Mouse (Mus musculus): Measurements from ENCODE around the gene Stil. TPM values are rescaled to one million over a fixed set of nuclear protein-coding genes. Genes with fewer than 3 reads are reported as not detected.

Stil gene
- polyA plus RNA-seq, 1 experiment from 2014 or later, result 4.8 TPM

GRCm38 (mm10) chr4:114982619-114983018, 17.3 kb upstream of the Stil start:
- DNase-seq (no peak), ATAC-seq (ENCODE audit: low FRiP score, low TSS enrichment) (no peak)
- no peak overlapping the region for H3K4me2 ChIP-seq (ENCODE audit: low read length)
- no peak overlapping the region for H3K9ac ChIP-seq (replicated peaks; ENCODE audit: low read length)
- H3K9me3 ChIP-seq (ENCODE audit: control insufficient read depth, low read length), result no peaks in the 10 kb centered on the region
- no peak overlapping the region for H3K4me3 ChIP-seq (replicated peaks; ENCODE audit: low read depth, low read length)
- peaks cover 20% of the 10 kb centered on the region for H3K4me1 ChIP-seq (ENCODE audit: control insufficient read depth, insufficient read depth, low read length)
- H3K27me3 ChIP-seq (ENCODE audit: control insufficient read depth, insufficient read depth, low read length), result no peaks in the 10 kb centered on the region
- no peak overlapping the region for H3K27ac ChIP-seq (replicated peaks; ENCODE audit: low read depth, low read length)
- H3K36me3 ChIP-seq (ENCODE audit: control insufficient read depth, insufficient read depth, low read length), result no peaks in the 10 kb centered on the region
- WGBS, result 84% methylated on average over 1 of the region's 1 CpGs

DNA sequence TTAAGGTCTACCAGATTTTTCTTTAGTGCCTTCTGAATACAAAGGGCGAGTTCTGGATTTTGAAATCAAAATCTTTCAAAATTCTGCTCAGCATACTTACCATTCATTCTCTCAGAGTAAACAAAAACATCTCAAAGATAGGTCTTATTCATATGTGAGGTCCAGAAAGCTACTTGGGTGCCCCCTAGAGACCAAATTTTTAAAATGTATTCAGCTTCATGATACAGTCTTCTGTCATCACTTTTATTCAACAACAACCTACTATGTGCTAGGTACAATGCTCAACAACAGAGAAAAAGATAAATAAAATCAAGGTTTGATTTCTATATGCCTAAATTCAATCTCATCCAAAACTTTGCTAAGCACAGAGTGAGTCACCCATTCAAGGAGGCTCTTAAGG, 16.9 kb upstream of the Stil start:
- Histone ChIP-seq H3K4me2 (ENCODE audit: low read length) (no peak overlapping the region), H3K4me1 (ENCODE audit: control insufficient read depth, insufficient read depth, low read length) (peaks cover 23% of the 10 kb centered on the region), H3K9ac (replicated peaks; ENCODE audit: low read length) (no peak overlapping the region), H3K36me3 (ENCODE audit: control insufficient read depth, insufficient read depth, low read length) (no peaks in the 10 kb centered on the region), H3K9me3 (ENCODE audit: control insufficient read depth, low read length) (no peaks in the 10 kb centered on the region), H3K4me3 (replicated peaks; ENCODE audit: low read depth, low read length) (no peak overlapping the region), H3K27ac (replicated peaks; ENCODE audit: low read depth, low read length) (no peak overlapping the region), H3K27me3 (ENCODE audit: control insufficient read depth, insufficient read depth, low read length) (no peaks in the 10 kb centered on the region)
- DNase-seq (peak; percentile 34), ATAC-seq (ENCODE audit: low FRiP score, low TSS enrichment) (no peak)
- WGBS, result 85% methylated on average over 1 of the region's 1 CpGs

GRCm38 (mm10) chr4:114986211-114986590, 13.8 kb upstream of the Stil start:
- Histone ChIP-seq H3K9ac (replicated peaks; ENCODE audit: low read length) (peak overlapping the region; percentile 99), H3K4me1 (ENCODE audit: control insufficient read depth, insufficient read depth, low read length) (peaks cover 23% of the 10 kb centered on the region), H3K27ac (replicated peaks; ENCODE audit: low read depth, low read length) (peak overlapping the region; percentile 100), H3K4me3 (replicated peaks; ENCODE audit: low read depth, low read length) (peak overlapping the region; percentile 84), H3K9me3 (ENCODE audit: control insufficient read depth, low read length) (no peaks in the 10 kb centered on the region), H3K4me2 (ENCODE audit: low read length) (peak overlapping the region; percentile 76), H3K36me3 (ENCODE audit: control insufficient read depth, insufficient read depth, low read length) (no peaks in the 10 kb centered on the region), H3K27me3 (ENCODE audit: control insufficient read depth, insufficient read depth, low read length) (no peaks in the 10 kb centered on the region)
- 2% methylated on average over 8 of the region's 8 CpGs for WGBS
- ATAC-seq (ENCODE audit: low FRiP score, low TSS enrichment), result peak; percentile 53; the same call in 1 of the 2 replicates
- DNase-seq, result no peak

DNA sequence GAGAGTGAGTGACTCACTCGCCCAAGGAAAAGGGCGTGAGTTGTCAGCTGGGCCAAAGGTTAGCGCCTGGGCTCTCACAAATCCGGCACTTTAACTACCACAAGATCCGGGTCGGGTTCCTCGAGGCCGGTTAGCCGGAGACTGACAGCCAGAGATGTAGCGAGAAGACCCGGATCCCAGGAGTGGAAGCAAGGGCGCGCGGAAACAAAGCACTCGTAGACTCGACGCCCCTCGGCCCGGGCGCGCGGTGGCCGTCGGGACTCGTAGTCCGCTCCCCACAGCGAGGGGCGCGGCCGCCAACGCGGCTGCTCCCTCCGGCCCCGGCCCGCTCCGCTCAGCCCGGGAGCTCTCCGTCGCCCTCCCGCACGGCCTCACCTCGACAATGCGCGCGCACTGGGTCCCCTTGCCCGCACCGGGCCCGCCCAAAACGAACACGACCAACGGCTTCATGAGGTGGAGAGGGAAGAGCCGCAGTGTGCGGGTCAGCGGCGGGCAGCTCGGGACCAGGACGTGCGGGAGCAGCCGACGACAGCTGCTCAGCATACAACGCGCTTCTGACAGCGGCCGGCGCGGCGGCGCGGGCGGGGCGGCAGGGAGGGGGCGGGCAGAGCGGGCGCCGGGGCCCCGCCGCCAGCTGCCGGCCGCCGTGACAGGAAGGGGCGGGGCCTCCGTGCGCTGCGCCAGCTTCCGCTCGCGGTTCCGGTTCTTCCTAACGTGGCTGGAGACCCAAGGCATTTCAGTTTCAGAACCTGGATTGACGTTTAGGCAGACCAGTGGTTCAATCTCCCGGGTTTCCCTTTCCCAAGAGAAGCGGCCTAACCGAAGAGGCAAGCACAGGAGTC, 13.1 kb upstream of the Stil start, which contains the start of gene Cmpk1:
Gene Cmpk1 (minus strand): TSS at position 651 of the 842 bp plus-strand sequence.
- peak within 1 kb of the TSS; percentile 99 for H3K9ac ChIP-seq (replicated peaks; ENCODE audit: low read length)
- peak within 1 kb of the TSS; percentile 76 for H3K4me2 ChIP-seq (ENCODE audit: low read length)
- ATAC-seq (ENCODE audit: low FRiP score, low TSS enrichment) (peak; percentile 96), DNase-seq (peak; percentile 95)
- no peaks in the 10 kb centered on the region for H3K36me3 ChIP-seq (ENCODE audit: control insufficient read depth, insufficient read depth, low read length)
- no peaks in the 10 kb centered on the region for H3K9me3 ChIP-seq (ENCODE audit: control insufficient read depth, low read length)
- H3K4me1 ChIP-seq (ENCODE audit: control insufficient read depth, insufficient read depth, low read length), result peaks cover 23% of the 10 kb centered on the region
- H3K27ac ChIP-seq (replicated peaks; ENCODE audit: low read depth, low read length), result peak within 1 kb of the TSS; percentile 100
- peak within 1 kb of the TSS; percentile 84 for H3K4me3 ChIP-seq (replicated peaks; ENCODE audit: low read depth, low read length)
- no peaks in the 10 kb centered on the region for H3K27me3 ChIP-seq (ENCODE audit: control insufficient read depth, insufficient read depth, low read length)
- under 1% methylated on average over 91 of the region's 93 CpGs for WGBS

- no peaks in the 10 kb centered on the region for H3K9me3 ChIP-seq (ENCODE audit: control insufficient read depth, low read length)
- H3K27me3 ChIP-seq (ENCODE audit: control insufficient read depth, insufficient read depth, low read length), result no peaks in the 10 kb centered on the region
- H3K9ac ChIP-seq (replicated peaks; ENCODE audit: low read length), result no peak overlapping the region
- H3K4me3 ChIP-seq (replicated peaks; ENCODE audit: low read depth, low read length), result no peak overlapping the region
- WGBS, result 89% methylated on average over 3 of the region's 3 CpGs
- no peaks in the 10 kb centered on the region for H3K4me1 ChIP-seq (ENCODE audit: control insufficient read depth, insufficient read depth, low read length)
- H3K4me2 ChIP-seq (ENCODE audit: low read length), result no peak overlapping the region
- H3K36me3 ChIP-seq (ENCODE audit: control insufficient read depth, insufficient read depth, low read length), result no peaks in the 10 kb centered on the region
- H3K27ac ChIP-seq (replicated peaks; ENCODE audit: low read depth, low read length), result no peak overlapping the region
- no peak for ATAC-seq (ENCODE audit: low FRiP score, low TSS enrichment)
- no peak for DNase-seq
Observed at GRCm38 (mm10) chr4:114994218-114994617, 5.7 kb upstream of the Stil start.

- ATAC-seq (ENCODE audit: low FRiP score, low TSS enrichment) (no peak), DNase-seq (peak; percentile 67)
- H3K9ac ChIP-seq (replicated peaks; ENCODE audit: low read length), result no peak overlapping the region
- 0 out of 2 replicates have a peak, but pooled peaks cover 7% of the 10 kb centered on the region for H3K4me1 ChIP-seq (ENCODE audit: control insufficient read depth, insufficient read depth, low read length)
- no peaks in the 10 kb centered on the region for H3K27me3 ChIP-seq (ENCODE audit: control insufficient read depth, insufficient read depth, low read length)
- WGBS, result 57% methylated on average over 3 of the region's 3 CpGs
- no peaks in the 10 kb centered on the region for H3K36me3 ChIP-seq (ENCODE audit: control insufficient read depth, insufficient read depth, low read length)
- no peaks in the 10 kb centered on the region for H3K9me3 ChIP-seq (ENCODE audit: control insufficient read depth, low read length)
- H3K4me2 ChIP-seq (ENCODE audit: low read length), result no peak overlapping the region
- no peak overlapping the region for H3K4me3 ChIP-seq (replicated peaks; ENCODE audit: low read depth, low read length)
- H3K27ac ChIP-seq (replicated peaks; ENCODE audit: low read depth, low read length), result no peak overlapping the region
Observed at GRCm38 (mm10) chr4:114997051-114997450, 2.9 kb upstream of the Stil start.

DNA sequence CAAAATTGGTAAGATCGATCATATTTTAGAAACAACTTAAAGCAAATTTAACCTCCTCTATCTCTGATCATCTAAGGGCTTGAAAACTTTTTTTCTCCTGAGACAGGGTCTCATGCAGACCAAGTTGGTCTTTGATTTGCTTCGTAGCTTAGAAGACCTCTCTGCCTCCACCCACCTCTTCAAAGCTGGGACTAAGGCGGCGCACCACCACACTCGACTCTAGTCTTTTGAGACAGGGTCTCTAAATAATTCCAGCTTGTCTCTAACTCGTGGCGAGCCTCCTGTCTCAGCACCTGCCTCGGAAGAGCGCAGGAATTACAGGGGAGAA, 550 bp upstream of the Stil start:
- no peak for DNase-seq
- 7% methylated on average over 9 of the region's 9 CpGs for WGBS
- ATAC-seq (ENCODE audit: low FRiP score, low TSS enrichment), result no peak

DNA sequence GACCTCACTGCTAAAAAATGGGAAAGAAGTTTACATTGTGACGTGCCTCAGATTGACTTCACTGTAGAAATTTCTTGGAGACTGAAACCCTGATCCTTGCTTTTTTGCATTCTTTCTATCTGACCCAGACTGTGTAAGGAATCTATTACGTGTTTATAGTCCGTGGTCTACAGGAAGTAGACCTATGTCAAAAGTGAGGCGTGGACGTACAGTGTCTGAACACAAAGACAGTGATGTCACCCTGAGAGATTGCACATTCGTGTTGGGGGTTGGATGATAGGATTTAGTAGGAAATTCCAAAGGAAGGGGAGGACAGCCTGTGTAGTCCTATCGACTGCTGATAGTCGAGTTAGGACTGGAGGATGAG, 453 bp downstream of the Stil start:
- 1% methylated on average over 8 of the region's 8 CpGs for WGBS
- H3K9me3 ChIP-seq (ENCODE audit: control insufficient read depth, low read length), result no peaks in the 10 kb centered on the region
- no peak overlapping the region for H3K27ac ChIP-seq (replicated peaks; ENCODE audit: low read depth, low read length)
- peak overlapping the region; percentile 83 for H3K4me2 ChIP-seq (ENCODE audit: low read length)
- 0 out of 2 replicates have a peak, but pooled peaks cover 7% of the 10 kb centered on the region for H3K4me1 ChIP-seq (ENCODE audit: control insufficient read depth, insufficient read depth, low read length)
- H3K27me3 ChIP-seq (ENCODE audit: control insufficient read depth, insufficient read depth, low read length), result no peaks in the 10 kb centered on the region
- no peak for ATAC-seq (ENCODE audit: low FRiP score, low TSS enrichment)
- peak overlapping the region; percentile 52 for H3K9ac ChIP-seq (replicated peaks; ENCODE audit: low read length)
- 0 out of 2 replicates have a peak, but pooled peaks cover 3% of the 10 kb centered on the region for H3K36me3 ChIP-seq (ENCODE audit: control insufficient read depth, insufficient read depth, low read length)
- H3K4me3 ChIP-seq (replicated peaks; ENCODE audit: low read depth, low read length), result peak overlapping the region; percentile 59
- DNase-seq, result peak; percentile 2

More for the DNA sequence above, 550 bp upstream of the Stil start:
- no peaks in the 10 kb centered on the region for H3K27me3 ChIP-seq (ENCODE audit: control insufficient read depth, insufficient read depth, low read length)
- peak overlapping the region; percentile 83 for H3K4me2 ChIP-seq (ENCODE audit: low read length)
- no peaks in the 10 kb centered on the region for H3K36me3 ChIP-seq (ENCODE audit: control insufficient read depth, insufficient read depth, low read length)
- no peaks in the 10 kb centered on the region for H3K9me3 ChIP-seq (ENCODE audit: control insufficient read depth, low read length)
- H3K27ac ChIP-seq (replicated peaks; ENCODE audit: low read depth, low read length), result peak overlapping the region; percentile 89
- peak overlapping the region; percentile 58 for H3K9ac ChIP-seq (replicated peaks; ENCODE audit: low read length)
- peak overlapping the region; percentile 59 for H3K4me3 ChIP-seq (replicated peaks; ENCODE audit: low read depth, low read length)
- H3K4me1 ChIP-seq (ENCODE audit: control insufficient read depth, insufficient read depth, low read length), result 0 out of 2 replicates have a peak, but pooled peaks cover 7% of the 10 kb centered on the region

DNA sequence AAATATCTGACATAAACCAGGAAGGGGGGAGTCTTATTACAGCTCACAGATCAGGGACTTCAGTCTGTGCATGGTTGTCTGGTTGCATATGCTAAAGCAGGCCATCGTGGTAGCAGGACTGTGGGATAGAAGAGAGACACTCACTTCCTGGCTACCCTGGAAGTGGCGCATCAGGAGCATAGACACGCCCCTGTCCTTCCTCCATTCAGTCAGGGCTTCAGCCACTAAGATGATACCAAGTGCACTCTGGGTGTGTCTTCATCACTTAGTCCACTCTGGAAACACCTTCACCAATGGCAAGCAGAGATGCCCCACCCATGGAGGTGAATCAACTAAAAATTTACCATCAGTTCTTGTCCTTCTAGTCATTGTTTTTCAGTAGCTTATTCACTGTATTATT, 14.3 kb downstream of the Stil start:
- no peak for DNase-seq
- 87% methylated on average over 3 of the region's 3 CpGs for WGBS
- H3K36me3 ChIP-seq (ENCODE audit: control insufficient read depth, insufficient read depth, low read length), result peaks cover 7% of the 10 kb centered on the region; the same call in 1 of the 2 replicates
- no peaks in the 10 kb centered on the region for H3K4me1 ChIP-seq (ENCODE audit: control insufficient read depth, insufficient read depth, low read length)
- no peak overlapping the region for H3K27ac ChIP-seq (replicated peaks; ENCODE audit: low read depth, low read length)
- no peaks in the 10 kb centered on the region for H3K27me3 ChIP-seq (ENCODE audit: control insufficient read depth, insufficient read depth, low read length)
- H3K4me3 ChIP-seq (replicated peaks; ENCODE audit: low read depth, low read length), result no peak overlapping the region
- no peak overlapping the region for H3K4me2 ChIP-seq (ENCODE audit: low read length)
- H3K9me3 ChIP-seq (ENCODE audit: control insufficient read depth, low read length), result no peaks in the 10 kb centered on the region
- no peak overlapping the region for H3K9ac ChIP-seq (replicated peaks; ENCODE audit: low read length)
- ATAC-seq (ENCODE audit: low FRiP score, low TSS enrichment), result no peak

All from midbrain, embryonic 14.5 days (tissue).